Mouse (Mus musculus) embryonic stem cell, embryonic (primary cell): Measurements from ENCODE around the gene Olfr1335.
"Not testable (repeated sequence)": the region's sequence is repeated elsewhere in the genome, so short reads cannot be mapped to it uniquely, and the experiment has no call there.

Experiments
- CTCF ChIA-PET, 4 experiments: fragments of 300-600 bp in 2 of 4; fragments of 350-600 bp in 2 of 4; sonication (Branson Sonifier 250); formaldehyde crosslinking; loops; one replicate each; lab custom pipeline; 2022; ENCODE audit warnings: inconsistent platforms in 2 of 4; lab: Charles Lee
- POLR2A ChIA-PET, 4 experiments: fragments of 300-600 bp in 2 of 4; fragments of 350-600 bp in 2 of 4; sonication (Branson Sonifier 250); formaldehyde crosslinking; loops; one replicate each; lab custom pipeline; 2022; ENCODE audit warnings: antibody characterized with exemption in 4 of 4, inconsistent platforms in 1 of 4; lab: Charles Lee

The Olfr1335 gene

DNA sequence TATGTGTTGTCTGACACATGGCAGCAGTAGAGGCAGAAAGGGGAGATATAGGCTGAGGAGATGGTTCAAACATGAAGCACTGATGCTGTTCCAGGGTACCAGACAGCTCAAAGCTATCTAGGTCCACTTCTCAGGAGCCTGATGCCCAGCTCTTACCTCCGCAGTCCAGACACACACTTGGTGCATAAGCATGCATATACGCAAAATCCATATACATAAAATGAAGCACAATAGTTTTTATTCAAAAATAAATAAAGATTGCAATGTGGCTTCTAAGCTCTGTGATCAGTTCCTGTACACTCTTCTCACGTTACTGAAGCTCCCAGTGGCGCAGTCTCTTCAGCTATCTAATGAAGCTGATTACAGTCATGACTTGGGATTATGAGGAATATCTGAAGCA lies at the start of gene Olfr1335:
Olfr1335 (minus strand) TSS at position 101 of the 400 bp plus-strand sequence.
- CTCF ChIA-PET = interaction anchor here in 1 of 4 experiments (0.5 kb wide), 1 partner anchor 888 kb away, joined by 3 read pairs; no protein-coding TSS in a partner anchor
- POLR2A ChIA-PET = no interaction called here

DNA sequence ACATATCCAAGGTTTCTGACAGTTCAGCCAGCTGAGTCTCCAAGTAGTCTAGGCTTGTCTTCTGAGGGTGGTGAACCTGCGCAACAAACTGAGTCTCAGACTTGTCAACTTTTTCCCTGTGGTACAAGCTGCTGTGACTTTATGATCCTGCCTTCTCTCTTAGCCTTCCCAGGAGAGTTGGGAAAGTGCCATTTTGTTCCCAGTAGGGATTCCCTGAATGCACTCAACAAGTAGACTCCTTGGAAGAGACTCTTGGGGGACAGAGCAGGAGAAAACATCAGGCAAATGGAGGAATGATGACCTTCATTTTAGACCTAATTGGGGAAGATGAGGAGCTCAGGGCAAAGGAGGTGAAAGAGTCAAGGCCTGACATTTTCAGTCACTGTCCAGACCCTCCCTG lies 26.4 kb upstream of the Olfr1335 start, which contains the start of gene Olfr1333:
Olfr1333 (minus strand) TSS at position 101 of the 400 bp plus-strand sequence.
- POLR2A ChIA-PET = no interaction called here
- CTCF ChIA-PET = no interaction called here

DNA sequence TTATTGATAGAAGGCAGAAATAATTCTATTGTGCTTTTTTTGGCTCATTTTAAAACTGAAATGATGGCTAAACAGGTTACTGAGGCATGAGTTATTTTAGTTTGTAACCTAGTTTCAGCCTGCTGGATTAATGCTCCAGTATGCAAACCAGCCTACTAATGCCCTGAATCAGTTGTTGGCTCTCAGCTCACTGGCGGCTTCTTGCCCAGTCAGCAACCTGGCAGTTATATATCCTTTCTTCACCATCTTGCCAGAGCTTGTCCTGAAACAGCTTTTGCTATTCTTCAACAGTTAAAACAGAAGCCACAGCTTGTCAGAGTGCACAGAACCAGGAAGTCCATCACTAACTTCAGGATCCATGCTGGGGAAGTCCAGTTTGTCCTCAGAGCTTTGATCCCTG lies 9.2 kb upstream of the Olfr1335 start:
- ChIA-PET POLR2A (no interaction called here), CTCF (no interaction called here)

DNA sequence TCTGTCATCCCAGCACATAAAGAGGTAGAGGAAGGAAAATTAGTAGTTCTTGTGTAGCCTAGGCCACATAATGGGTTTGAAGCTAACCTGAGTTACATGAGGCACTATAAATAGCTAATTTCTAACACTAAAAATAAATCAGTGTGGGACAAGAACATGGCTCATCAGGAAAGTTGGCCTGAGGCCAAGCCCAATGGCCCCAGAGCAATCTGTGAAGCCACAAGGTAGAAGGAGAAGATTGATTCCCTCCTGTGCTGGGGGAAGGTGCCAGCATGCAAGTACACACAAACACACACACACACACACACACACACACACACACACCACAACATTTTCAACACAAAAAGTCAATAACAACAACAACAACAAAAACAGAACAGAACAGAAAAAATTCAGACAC lies 16.9 kb downstream of the Olfr1335 start:
- POLR2A ChIA-PET = not testable (repeated sequence)
- CTCF ChIA-PET = interaction anchor here in 1 of 4 experiments (0.7 kb wide), 1 partner anchor 74 kb away, joined by 5 read pairs; no protein-coding TSS in a partner anchor

DNA sequence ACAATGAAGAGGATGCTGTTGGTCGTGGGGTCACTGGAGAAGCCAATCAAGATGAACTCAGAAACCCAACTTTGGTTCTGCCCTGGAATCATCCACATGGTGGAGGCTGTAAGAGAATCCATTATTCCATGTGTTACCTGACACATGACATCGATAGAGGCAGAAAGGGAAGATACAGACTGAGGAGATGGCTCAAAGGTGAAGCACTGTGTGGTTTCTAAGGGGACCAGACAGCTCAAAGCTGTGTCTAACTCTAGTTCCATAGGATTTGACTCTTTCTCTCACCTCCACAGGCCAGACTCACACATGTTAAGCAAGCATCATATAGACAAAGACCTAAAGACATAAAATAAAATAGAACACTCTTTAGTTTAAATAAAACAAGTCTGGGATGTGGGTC lies 27.3 kb downstream of the Olfr1335 start, which contains the start of gene Olfr1337:
Olfr1337 (minus strand) TSS at position 101 of the 400 bp plus-strand sequence.
- CTCF ChIA-PET = no interaction called here
- POLR2A ChIA-PET = no interaction called here
